Mouse (Mus musculus) kidney, embryonic 15.5 days (tissue): ENCODE data around the gene Igfbp2. TPM values are rescaled to one million over a fixed set of nuclear protein-coding genes. Genes with fewer than 3 reads are reported as not detected.

Source experiments
- ATAC-seq: fragments of 200-750 bp; cut with Nextera tagmentation; replicated peaks from 2 replicates; pipeline ENCODE4 v1.8.0; 2017; ENCODE audit warnings: moderate TSS enrichment; ENCODE audit not compliant: low FRiP score
- H3K27ac ChIP-seq: fragments of 300-500 bp; sonication (generic); 2 replicates; pipeline ENCODE4 v1.5.1; 2015; ENCODE audit warnings: mild to moderate bottlenecking, inconsistent platforms
- H3K27me3 ChIP-seq: fragments of 300-500 bp; sonication (generic); 2 replicates; pipeline ENCODE4 v1.6.1; 2015; ENCODE audit warnings: inconsistent platforms
- H3K36me3 ChIP-seq: fragments of 300-500 bp; sonication (generic); 2 replicates; pipeline ENCODE4 v1.6.1; 2015; ENCODE audit warnings: inconsistent platforms
- H3K4me1 ChIP-seq: fragments of 300-500 bp; sonication (generic); 2 replicates; pipeline ENCODE4 v1.6.1; 2015; ENCODE audit warnings: inconsistent platforms
- H3K4me2 ChIP-seq: fragments of 300-500 bp; sonication (generic); 2 replicates; pipeline ENCODE4 v1.6.1; 2015; ENCODE audit warnings: moderate library complexity, mild to moderate bottlenecking, inconsistent platforms
- H3K4me3 ChIP-seq: fragments of 300-500 bp; sonication (generic); replicated peaks from 2 replicates; pipeline ENCODE4 v1.5.1; 2015; ENCODE audit warnings: mild to moderate bottlenecking, inconsistent platforms
- H3K9ac ChIP-seq: fragments of 300-500 bp; sonication (generic); 2 replicates; pipeline ENCODE4 v1.6.1; 2015; ENCODE audit warnings: mild to moderate bottlenecking, inconsistent platforms
- H3K9me3 ChIP-seq: fragments of 300-500 bp; sonication (generic); replicated peaks from 2 replicates; pipeline ENCODE4 v1.6.1; 2016; ENCODE audit warnings: inconsistent platforms
- WGBS: fragments of 180-500 bp; shearing (Covaris S2); methylation state at CpG from one replicate; pipeline ENCODE4 v1.1.7; 2015; ENCODE audit warnings: mixed read lengths; 5-methylcytosine and 5-hydroxymethylcytosine counted together
- polyA plus RNA-seq: library from polyadenylated mRNA; unstranded; fragments of >200 nt; fragmentation: Nextera tagmentation; extraction: Ambion mirVana; gene quantifications from 2 replicates; pipeline ENCODE4 v1.2.1, GENCODE M21; 2015

Gene Igfbp2
- polyA plus RNA-seq, 1 experiment from 2014 or later, result 150 TPM

DNA sequence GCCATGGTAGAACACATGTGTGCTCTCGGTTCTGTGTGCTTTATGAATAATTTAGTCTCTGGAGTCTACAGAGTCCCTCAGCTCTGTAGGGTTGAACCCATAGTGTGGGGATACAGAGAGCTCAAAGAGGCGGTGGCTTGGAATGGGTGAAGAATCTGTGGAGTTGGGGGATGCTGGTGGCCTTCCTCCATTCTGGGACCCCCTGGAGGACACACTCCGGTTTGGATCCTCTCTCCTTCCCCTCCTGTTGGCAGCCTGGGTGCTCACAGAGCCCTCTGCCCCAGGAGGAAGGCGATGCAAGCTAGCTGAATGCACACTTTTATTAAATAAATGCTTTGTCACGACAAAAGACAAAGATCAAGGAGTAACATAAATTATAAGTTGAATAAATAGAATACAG is 33.3 kb downstream of the Igfbp2 start:
- Histone ChIP-seq H3K27ac (no peak overlapping the region), H3K4me1 (0 out of 2 replicates have a peak, but pooled peaks cover 7% of the 10 kb centered on the region), H3K4me2 (no peak overlapping the region), H3K9me3 (no peaks in the 10 kb centered on the region), H3K9ac (no peak overlapping the region), H3K4me3 (no peak overlapping the region), H3K27me3 (no peaks in the 10 kb centered on the region), H3K36me3 (peaks cover 44% of the 10 kb centered on the region)
- 65% methylated on average over 5 of the region's 5 CpGs for WGBS
- no peak for ATAC-seq

GRCm38 (mm10) chr1:72858286-72858685 is 34.0 kb downstream of the Igfbp2 start:
- H3K4me2 ChIP-seq, result no peak overlapping the region
- no peak overlapping the region for H3K9ac ChIP-seq
- no peak overlapping the region for H3K4me3 ChIP-seq
- 84% methylated on average over 9 of the region's 9 CpGs for WGBS
- peaks cover 50% of the 10 kb centered on the region for H3K36me3 ChIP-seq
- H3K4me1 ChIP-seq, result 0 out of 2 replicates have a peak, but pooled peaks cover 7% of the 10 kb centered on the region
- no peak overlapping the region for H3K27ac ChIP-seq
- H3K9me3 ChIP-seq, result no peaks in the 10 kb centered on the region
- no peaks in the 10 kb centered on the region for H3K27me3 ChIP-seq
- no peak for ATAC-seq

GRCm38 (mm10) chr1:72858874-72859273 is 34.6 kb downstream of the Igfbp2 start:
- 80% methylated on average over 5 of the region's 5 CpGs for WGBS
- Histone ChIP-seq H3K36me3 (peaks cover 56% of the 10 kb centered on the region), H3K9ac (no peak overlapping the region), H3K4me3 (no peak overlapping the region), H3K4me2 (no peak overlapping the region), H3K4me1 (0 out of 2 replicates have a peak, but pooled peaks cover 7% of the 10 kb centered on the region), H3K9me3 (no peaks in the 10 kb centered on the region), H3K27me3 (no peaks in the 10 kb centered on the region), H3K27ac (no peak overlapping the region)
- ATAC-seq, result no peak

DNA sequence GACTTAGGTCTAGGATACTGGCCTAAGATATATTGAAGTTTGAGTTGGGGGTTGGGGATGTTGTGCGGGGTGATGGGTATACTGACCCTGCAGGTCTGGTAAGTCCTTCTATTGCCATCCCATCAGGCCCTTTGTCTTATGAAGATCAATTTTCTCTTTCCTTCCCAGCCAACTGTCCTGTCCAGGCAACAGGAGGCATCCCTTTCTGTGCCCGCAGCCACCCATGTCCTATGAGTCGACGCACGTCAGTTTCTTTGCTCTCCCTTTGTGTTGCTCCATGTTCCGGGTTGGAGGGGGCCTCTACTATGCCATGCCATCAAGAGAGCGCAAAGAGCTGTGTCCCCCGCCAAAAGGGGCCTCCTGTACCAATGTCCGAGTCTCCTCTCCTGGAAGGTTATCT is 35.7 kb downstream of the Igfbp2 start:
- 96% methylated on average over 9 of the region's 9 CpGs for WGBS
- H3K36me3 ChIP-seq, result peaks cover 66% of the 10 kb centered on the region
- no peak overlapping the region for H3K27ac ChIP-seq
- H3K9ac ChIP-seq, result no peak overlapping the region
- H3K4me1 ChIP-seq, result no peaks in the 10 kb centered on the region
- ATAC-seq, result no peak
- no peak overlapping the region for H3K4me3 ChIP-seq
- no peak overlapping the region for H3K4me2 ChIP-seq
- no peaks in the 10 kb centered on the region for H3K27me3 ChIP-seq
- no peaks in the 10 kb centered on the region for H3K9me3 ChIP-seq

GRCm38 (mm10) chr1:72860502-72860901 is 36.2 kb downstream of the Igfbp2 start:
- H3K27ac ChIP-seq, result no peak overlapping the region
- 96% methylated on average over 2 of the region's 2 CpGs for WGBS
- H3K4me3 ChIP-seq, result no peak overlapping the region
- H3K27me3 ChIP-seq, result no peaks in the 10 kb centered on the region
- no peak for ATAC-seq
- peaks cover 69% of the 10 kb centered on the region for H3K36me3 ChIP-seq
- H3K9ac ChIP-seq, result no peak overlapping the region
- 0 out of 2 replicates have a peak, but pooled peaks cover 2% of the 10 kb centered on the region for H3K4me1 ChIP-seq
- H3K9me3 ChIP-seq, result no peaks in the 10 kb centered on the region
- no peak overlapping the region for H3K4me2 ChIP-seq

DNA sequence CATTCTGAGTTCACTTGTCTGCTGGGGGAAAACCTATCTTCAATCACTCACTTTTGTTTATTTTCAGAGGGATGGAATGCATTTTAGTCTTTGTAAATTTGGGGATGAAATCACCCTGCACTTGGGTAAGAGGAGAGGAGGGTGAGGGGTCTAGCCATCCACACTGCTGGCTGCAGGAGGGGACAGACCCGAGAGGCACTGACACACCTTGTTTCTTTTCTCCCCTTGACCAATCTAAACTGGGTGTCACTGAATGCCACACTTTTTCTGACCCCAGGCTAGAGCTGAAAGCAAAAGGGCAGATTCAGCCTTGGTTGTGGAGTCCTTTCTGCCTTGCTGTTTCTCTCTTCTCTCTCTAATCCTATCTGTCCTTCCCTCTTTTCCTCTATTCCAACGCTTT is 37.4 kb downstream of the Igfbp2 start:
- 72% methylated on average over 2 of the region's 2 CpGs for WGBS
- Histone ChIP-seq H3K27ac (no peak overlapping the region), H3K36me3 (peaks cover 69% of the 10 kb centered on the region), H3K9me3 (no peaks in the 10 kb centered on the region), H3K27me3 (no peaks in the 10 kb centered on the region), H3K4me1 (peaks cover 10% of the 10 kb centered on the region; the same call in 1 of the 2 replicates), H3K4me3 (no peak overlapping the region), H3K9ac (no peak overlapping the region), H3K4me2 (no peak overlapping the region)
- no peak for ATAC-seq

DNA sequence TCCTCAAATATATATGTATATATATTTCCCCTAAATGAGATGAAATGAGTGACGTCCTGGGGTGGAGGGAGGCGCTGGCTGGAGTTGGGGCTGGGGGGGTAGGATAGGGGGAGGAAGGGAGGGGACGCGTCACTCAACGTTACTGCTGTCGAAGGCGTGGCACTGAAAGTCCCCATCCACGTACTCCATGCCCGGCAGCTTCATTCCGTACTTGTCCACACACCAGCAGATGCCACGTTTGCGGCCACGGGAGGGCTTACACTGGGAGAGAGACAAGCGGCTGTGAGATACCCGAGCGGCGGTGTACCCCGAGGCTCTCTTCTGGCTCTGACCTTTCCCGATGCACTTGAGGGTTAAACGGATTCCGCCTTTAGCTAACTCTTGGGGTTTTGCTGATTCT is 37.9 kb downstream of the Igfbp2 start:
- Histone ChIP-seq H3K27me3 (no peaks in the 10 kb centered on the region), H3K9ac (no peak overlapping the region), H3K36me3 (peaks cover 69% of the 10 kb centered on the region)

DNA sequence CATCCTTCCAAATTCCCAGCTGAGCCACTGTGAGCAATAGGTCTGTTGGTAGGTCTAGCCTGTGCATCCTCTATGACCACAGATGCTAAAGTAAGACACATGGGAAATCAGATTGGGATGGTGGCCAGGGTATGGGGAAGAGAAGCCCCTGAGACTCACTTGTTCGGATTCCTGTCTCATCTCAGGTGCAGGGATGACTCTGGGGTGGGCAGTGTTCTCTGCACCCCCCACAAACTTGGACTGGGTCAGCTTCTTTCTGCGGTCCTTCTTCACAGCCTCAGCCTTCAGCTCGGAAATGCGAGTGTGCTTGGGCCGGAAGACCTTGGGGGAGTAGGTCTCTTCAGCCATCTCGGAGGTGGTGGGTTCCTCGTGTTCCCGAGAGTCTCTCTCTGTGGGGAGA is 39.4 kb downstream of the Igfbp2 start:
- H3K4me3 ChIP-seq, result no peak overlapping the region
- peaks cover 15% of the 10 kb centered on the region for H3K4me1 ChIP-seq
- H3K4me2 ChIP-seq, result no peak overlapping the region
- no peak overlapping the region for H3K9ac ChIP-seq
- no peak overlapping the region for H3K27ac ChIP-seq
- 80% methylated on average over 8 of the region's 8 CpGs for WGBS
- peaks cover 63% of the 10 kb centered on the region for H3K36me3 ChIP-seq
- no peak for ATAC-seq
- no peaks in the 10 kb centered on the region for H3K27me3 ChIP-seq
- no peaks in the 10 kb centered on the region for H3K9me3 ChIP-seq

More for the DNA sequence above, 37.9 kb downstream of the Igfbp2 start:
- H3K4me3 ChIP-seq, result no peak overlapping the region
- no peak for ATAC-seq
- no peak overlapping the region for H3K27ac ChIP-seq
- 85% methylated on average over 21 of the region's 21 CpGs for WGBS
- no peaks in the 10 kb centered on the region for H3K9me3 ChIP-seq
- peaks cover 11% of the 10 kb centered on the region for H3K4me1 ChIP-seq
- no peak overlapping the region for H3K4me2 ChIP-seq

DNA sequence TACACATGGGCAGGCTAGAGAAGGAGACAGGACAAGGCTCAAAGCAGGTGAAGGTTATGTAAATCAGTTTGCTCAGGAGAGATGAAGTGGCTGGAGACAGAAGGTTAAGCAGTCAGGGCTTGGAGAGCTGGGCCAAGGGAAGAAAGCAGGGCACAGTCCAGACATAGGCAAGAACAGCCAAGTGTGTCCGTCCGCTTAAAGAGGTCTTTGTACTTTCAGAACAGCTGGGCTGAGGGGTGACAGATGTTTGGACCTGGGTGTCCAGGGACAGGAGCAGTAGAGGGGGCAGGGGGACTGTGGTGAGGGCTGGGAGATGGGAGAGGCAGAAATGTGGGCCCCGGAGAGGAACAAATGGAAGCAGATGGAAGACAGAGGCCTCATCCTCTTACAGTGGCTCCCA is 40.0 kb downstream of the Igfbp2 start:
- H3K4me2 ChIP-seq, result no peak overlapping the region
- no peak overlapping the region for H3K27ac ChIP-seq
- no peak overlapping the region for H3K4me3 ChIP-seq
- H3K4me1 ChIP-seq, result peaks cover 20% of the 10 kb centered on the region
- 68% methylated on average over 3 of the region's 3 CpGs for WGBS
- H3K9ac ChIP-seq, result no peak overlapping the region
- no peak for ATAC-seq
- H3K36me3 ChIP-seq, result peaks cover 57% of the 10 kb centered on the region
- H3K9me3 ChIP-seq, result no peaks in the 10 kb centered on the region
- H3K27me3 ChIP-seq, result no peaks in the 10 kb centered on the region

DNA sequence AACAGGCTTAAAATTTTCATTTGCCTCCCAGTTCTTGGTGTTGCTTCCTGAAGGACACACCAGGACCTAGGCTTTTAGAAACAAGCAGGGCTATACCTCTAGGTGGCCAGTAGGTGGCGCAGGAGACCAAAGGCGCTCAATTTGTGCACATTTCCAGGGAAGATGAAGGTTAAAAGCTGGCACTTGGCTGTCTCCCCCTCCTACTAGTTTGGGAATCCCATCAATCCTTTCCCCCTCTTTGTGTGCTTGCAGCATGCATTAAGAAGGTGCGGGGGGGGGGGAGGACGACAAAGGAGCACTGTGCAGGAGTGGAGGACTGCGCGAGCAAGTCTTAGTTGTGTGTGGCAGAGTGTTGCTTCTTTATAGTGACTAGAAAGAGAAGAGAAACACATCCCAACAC is 41.6 kb downstream of the Igfbp2 start:
- Histone ChIP-seq H3K36me3 (peaks cover 42% of the 10 kb centered on the region), H3K4me1 (peaks cover 36% of the 10 kb centered on the region), H3K9ac (no peak overlapping the region), H3K4me3 (no peak overlapping the region), H3K27me3 (no peaks in the 10 kb centered on the region), H3K4me2 (no peak overlapping the region), H3K9me3 (no peaks in the 10 kb centered on the region), H3K27ac (no peak overlapping the region; the same call in 1 of the 2 replicates)
- 22% methylated on average over 6 of the region's 6 CpGs for WGBS
- ATAC-seq, result no peak

DNA sequence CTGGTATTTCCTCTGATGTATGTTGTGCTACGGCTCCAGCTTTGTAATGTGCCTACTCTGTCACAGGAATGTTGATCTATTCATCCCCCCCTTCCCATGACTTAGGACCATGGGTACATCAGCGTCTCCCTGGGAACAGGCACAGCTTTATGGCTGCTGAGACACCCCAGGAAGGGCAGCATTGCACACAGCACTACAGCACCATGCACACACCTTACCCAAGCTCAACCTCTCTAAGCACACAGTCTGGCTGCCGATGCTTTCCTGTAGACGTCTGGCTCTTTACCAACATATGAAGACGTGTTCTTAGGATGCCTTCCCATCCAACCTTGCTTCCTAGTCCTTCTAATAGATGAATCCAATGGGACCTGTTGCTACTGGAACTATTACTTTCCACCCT is 42.1 kb downstream of the Igfbp2 start:
- no peaks in the 10 kb centered on the region for H3K27me3 ChIP-seq
- peaks cover 37% of the 10 kb centered on the region for H3K36me3 ChIP-seq
- H3K9me3 ChIP-seq, result no peaks in the 10 kb centered on the region
- ATAC-seq, result no peak
- H3K4me1 ChIP-seq, result peaks cover 37% of the 10 kb centered on the region
- 61% methylated on average over 5 of the region's 5 CpGs for WGBS
- no peak overlapping the region for H3K4me2 ChIP-seq
- no peak overlapping the region for H3K4me3 ChIP-seq
- H3K27ac ChIP-seq, result no peak overlapping the region; the same call in 1 of the 2 replicates
- no peak overlapping the region for H3K9ac ChIP-seq

DNA sequence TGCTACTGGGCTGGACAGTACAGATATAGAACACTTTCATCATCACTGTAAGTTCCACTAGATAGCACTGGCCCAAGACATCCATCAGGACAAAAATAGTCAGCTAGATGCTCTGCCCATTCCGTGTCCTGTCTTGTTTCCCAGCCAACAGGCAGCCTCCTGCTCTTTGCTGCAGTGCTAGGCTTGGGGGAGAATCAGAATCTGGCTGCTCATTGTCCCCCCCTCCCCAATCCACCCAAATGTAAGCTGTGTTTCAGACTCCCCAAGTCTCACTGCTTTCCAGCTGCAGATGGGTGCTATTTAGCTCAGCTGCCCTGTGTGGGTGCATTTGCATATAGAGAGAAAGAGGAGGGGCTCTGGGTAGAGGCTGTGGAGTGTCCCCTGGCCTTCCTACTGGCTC is 43.0 kb downstream of the Igfbp2 start:
- no peak for ATAC-seq
- 41% methylated on average over 1 of the region's 1 CpGs for WGBS
- H3K4me2 ChIP-seq, result no peak overlapping the region
- H3K4me1 ChIP-seq, result peaks cover 46% of the 10 kb centered on the region
- H3K9me3 ChIP-seq, result no peaks in the 10 kb centered on the region
- H3K4me3 ChIP-seq, result no peak overlapping the region
- H3K36me3 ChIP-seq, result peaks cover 28% of the 10 kb centered on the region
- no peaks in the 10 kb centered on the region for H3K27me3 ChIP-seq
- no peak overlapping the region for H3K9ac ChIP-seq
- H3K27ac ChIP-seq, result no peak overlapping the region
